Mouse (Mus musculus): Measurements from ENCODE around the gene Gm7694.

- TF ChIP-seq CHD2 (IDR thresholded peaks at IDR 0.05; ENCODE audit: low read depth, low read length) (no peak), ZNF384 (IDR thresholded peaks at IDR 0.05; ENCODE audit: low read depth, low read length) (no peak), ZC3H11A (IDR thresholded peaks at IDR 0.05; ENCODE audit: borderline replicate concordance, low read depth, low read length) (no peak), MAFK (IDR thresholded peaks at IDR 0.05; ENCODE audit: insufficient read depth, low read depth, low read length) (no peak)
These were observed 6.6 kb downstream of the Gm7694 start for GRCm38 (mm10) chr1:170299496-170299895.

Measured in ES-E14 (cell line).